Mouse (Mus musculus) liver, postnatal 0 days (tissue): ENCODE measurements around the gene Sertad4.

Experiments
- CTCF ChIP-seq: sonication (generic); IDR thresholded peaks from 2 replicates; pipeline ENCODE4 v1.5.1; 2016; ENCODE audit warnings: antibody characterized with exemption, low read depth
- EP300 ChIP-seq: IDR thresholded peaks from 2 replicates; pipeline ENCODE4 v1.6.1; 2016; ENCODE audit warnings: antibody characterized with exemption, low read depth, mild to moderate bottlenecking

- TF ChIP-seq EP300 (no peak), CTCF (no peak)
Measured at GRCm38 (mm10) chr1:192900913-192901312, 45.4 kb upstream of the Sertad4 start.
